Mouse (Mus musculus): ENCODE results near the gene Poglut1.

Gene Poglut1

GRCm38 (mm10) chr16:38475681-38476311 is 74.3 kb downstream of the Poglut1 start:
- DNase-seq (ENCODE audit: low spot score in 2 of 2) = no peak

Measured in urinary bladder, adult 18-20 months (tissue).